Mouse (Mus musculus) liver, embryonic 15.5 days (tissue): ENCODE data around the gene Thsd4. TPM values are rescaled to one million over a fixed set of nuclear protein-coding genes. Genes with fewer than 3 reads are reported as not detected.

Experiments
- ATAC-seq: fragments of 200-750 bp; cut with Nextera tagmentation; 2 replicates; pipeline ENCODE4 v1.8.0; 2017; ENCODE audit warnings: moderate number of reproducible peaks, mild to moderate bottlenecking, moderate library complexity; ENCODE audit not compliant: insufficient read depth
- H3K27ac ChIP-seq: fragments of 300-500 bp; sonication (generic); replicated peaks from 2 replicates; pipeline ENCODE4 v1.5.1; 2015; ENCODE audit warnings: mild to moderate bottlenecking, inconsistent platforms
- H3K27me3 ChIP-seq: fragments of 300-500 bp; sonication (generic); 2 replicates; pipeline ENCODE4 v1.6.1; 2015; ENCODE audit warnings: mild to moderate bottlenecking, inconsistent platforms
- H3K36me3 ChIP-seq: fragments of 300-500 bp; sonication (generic); replicated peaks from 2 replicates; pipeline ENCODE4 v1.6.1; 2015; ENCODE audit warnings: moderate library complexity, mild to moderate bottlenecking, inconsistent platforms
- H3K4me1 ChIP-seq: fragments of 300-500 bp; sonication (generic); replicated peaks from 2 replicates; pipeline ENCODE4 v1.6.1; 2015; ENCODE audit warnings: inconsistent platforms
- H3K4me2 ChIP-seq: fragments of 300-500 bp; sonication (generic); 2 replicates; pipeline ENCODE4 v1.6.1; 2015; ENCODE audit warnings: moderate library complexity, mild to moderate bottlenecking, inconsistent platforms
- H3K4me3 ChIP-seq: fragments of 300-500 bp; sonication (generic); replicated peaks from 2 replicates; pipeline ENCODE4 v1.5.1; 2015; ENCODE audit warnings: mild to moderate bottlenecking, inconsistent platforms
- H3K9ac ChIP-seq: fragments of 300-500 bp; sonication (generic); 2 replicates; pipeline ENCODE4 v1.6.1; 2015; ENCODE audit warnings: moderate library complexity, mild to moderate bottlenecking, inconsistent platforms
- H3K9me3 ChIP-seq: fragments of 300-500 bp; sonication (generic); replicated peaks from 2 replicates; pipeline ENCODE4 v1.6.1; 2016; ENCODE audit warnings: inconsistent platforms
- WGBS: fragments of 180-500 bp; shearing (Covaris S2); methylation state at CpG from one replicate; pipeline ENCODE4 v1.1.7; 2015; ENCODE audit warnings: mixed read lengths; ENCODE audit not compliant: insufficient replicate concordance; 5-methylcytosine and 5-hydroxymethylcytosine counted together
- polyA plus RNA-seq: library from polyadenylated mRNA; unstranded; fragments of >200 nt; fragmentation: Nextera tagmentation; extraction: Ambion mirVana; gene quantifications from 2 replicates; pipeline ENCODE4 v1.2.1, GENCODE M21; 2015

Gene Thsd4
- polyA plus RNA-seq, 1 experiment from 2014 or later: 0.73 TPM

DNA sequence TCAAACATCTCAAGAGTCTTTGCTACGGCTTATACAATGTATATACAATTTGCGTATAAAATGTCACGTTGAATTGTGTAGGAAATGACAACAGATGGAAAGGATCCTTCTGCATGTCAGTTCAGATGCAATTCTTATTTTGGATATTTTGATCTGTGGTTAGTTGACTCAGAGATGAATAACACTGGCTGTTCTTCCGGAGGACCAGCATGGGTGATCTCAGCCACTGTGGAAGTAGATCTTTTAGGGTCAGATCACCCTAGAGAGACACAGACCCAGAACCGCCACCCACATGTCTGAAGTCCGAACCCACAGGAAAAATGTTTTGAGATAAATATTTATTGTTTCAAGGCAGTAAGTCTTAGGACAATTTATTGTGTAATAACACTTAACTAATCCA lies 198.4 kb downstream of the Thsd4 start:
- no peak for ATAC-seq
- 68% methylated on average over 6 of the region's 6 CpGs for WGBS
- Histone ChIP-seq H3K27me3 (no peaks in the 10 kb centered on the region), H3K9ac (no peak overlapping the region), H3K36me3 (no peaks in the 10 kb centered on the region), H3K27ac (no peak overlapping the region), H3K4me2 (no peak overlapping the region), H3K4me3 (no peak overlapping the region), H3K4me1 (no peaks in the 10 kb centered on the region), H3K9me3 (no peaks in the 10 kb centered on the region)

DNA sequence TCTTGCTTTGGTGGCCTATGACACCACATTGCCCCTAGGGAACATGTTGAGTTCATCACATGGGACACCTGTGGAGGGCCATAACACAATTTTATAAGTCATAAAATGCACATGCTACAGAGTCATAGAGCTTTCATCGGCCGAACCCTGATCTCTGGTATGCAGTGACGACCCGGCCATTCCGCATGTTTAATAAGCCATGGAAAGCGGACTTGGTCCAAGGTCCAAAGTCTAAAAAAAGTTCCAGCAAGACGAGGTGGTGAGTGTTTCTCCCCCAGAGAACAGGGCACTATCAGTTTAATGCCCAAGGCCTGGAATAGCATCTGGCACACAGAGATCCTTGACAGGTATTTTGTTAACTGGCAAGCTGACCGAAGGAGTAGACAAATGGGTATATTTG lies 204.6 kb downstream of the Thsd4 start:
- no peaks in the 10 kb centered on the region for H3K27me3 ChIP-seq
- H3K4me2 ChIP-seq: no peak overlapping the region
- H3K9ac ChIP-seq: no peak overlapping the region
- no peak for ATAC-seq
- no peaks in the 10 kb centered on the region for H3K9me3 ChIP-seq
- H3K36me3 ChIP-seq: no peaks in the 10 kb centered on the region
- no peak overlapping the region for H3K27ac ChIP-seq
- H3K4me1 ChIP-seq: 0 out of 2 replicates have a peak, but pooled peaks cover 4% of the 10 kb centered on the region
- 76% methylated on average over 8 of the region's 8 CpGs for WGBS
- H3K4me3 ChIP-seq: no peak overlapping the region

DNA sequence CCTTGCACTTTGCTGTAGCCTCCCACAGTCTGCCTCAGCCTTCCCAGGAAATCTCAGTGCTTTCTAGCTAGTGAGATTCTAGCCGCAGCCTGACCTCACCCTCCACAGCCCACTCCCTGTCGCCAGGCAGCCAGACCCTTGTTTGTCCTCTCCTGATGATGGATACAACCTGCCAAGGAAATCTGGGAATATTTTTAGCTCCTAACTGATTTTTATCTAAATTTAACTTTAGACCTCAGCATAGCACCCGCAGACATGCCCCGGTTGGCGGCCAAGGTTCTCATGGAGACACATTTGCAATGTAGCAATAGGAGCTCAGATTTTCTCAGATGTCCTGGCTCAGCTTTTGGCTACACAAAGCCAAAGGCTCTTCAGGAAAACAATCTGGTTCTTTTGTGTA lies 205.3 kb downstream of the Thsd4 start:
- no peak for ATAC-seq
- H3K9me3 ChIP-seq: no peaks in the 10 kb centered on the region
- 68% methylated on average over 5 of the region's 5 CpGs for WGBS
- H3K36me3 ChIP-seq: no peaks in the 10 kb centered on the region
- no peak overlapping the region for H3K4me2 ChIP-seq
- H3K4me1 ChIP-seq: 0 out of 2 replicates have a peak, but pooled peaks cover 4% of the 10 kb centered on the region
- no peak overlapping the region for H3K9ac ChIP-seq
- no peak overlapping the region for H3K27ac ChIP-seq
- no peaks in the 10 kb centered on the region for H3K27me3 ChIP-seq
- no peak overlapping the region for H3K4me3 ChIP-seq

DNA sequence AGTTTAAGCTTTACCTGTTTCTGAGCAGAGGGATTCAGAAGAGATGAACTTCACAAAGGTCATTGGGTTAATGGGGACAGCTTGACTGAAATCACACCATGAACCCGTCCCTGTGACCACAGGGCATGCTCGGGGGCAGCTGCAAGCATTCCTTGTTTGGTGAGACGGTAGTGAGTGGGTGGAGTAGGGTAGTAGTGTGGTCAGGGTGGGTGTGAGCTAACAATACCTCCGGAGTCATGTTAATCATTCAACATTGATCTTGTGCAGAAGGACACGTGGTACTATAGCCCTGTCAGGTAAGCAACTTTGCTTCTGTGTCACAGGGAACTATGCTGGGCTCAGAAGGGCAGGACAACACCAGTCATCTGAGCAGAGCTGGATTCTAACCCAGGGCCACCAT lies 206.3 kb downstream of the Thsd4 start:
- Histone ChIP-seq H3K4me1 (0 out of 2 replicates have a peak, but pooled peaks cover 4% of the 10 kb centered on the region), H3K36me3 (no peaks in the 10 kb centered on the region), H3K27ac (no peak overlapping the region), H3K4me3 (no peak overlapping the region), H3K9ac (no peak overlapping the region), H3K9me3 (no peaks in the 10 kb centered on the region), H3K27me3 (no peaks in the 10 kb centered on the region), H3K4me2 (no peak overlapping the region)
- peak; percentile 44 for ATAC-seq
- WGBS: 37% methylated on average over 5 of the region's 5 CpGs

DNA sequence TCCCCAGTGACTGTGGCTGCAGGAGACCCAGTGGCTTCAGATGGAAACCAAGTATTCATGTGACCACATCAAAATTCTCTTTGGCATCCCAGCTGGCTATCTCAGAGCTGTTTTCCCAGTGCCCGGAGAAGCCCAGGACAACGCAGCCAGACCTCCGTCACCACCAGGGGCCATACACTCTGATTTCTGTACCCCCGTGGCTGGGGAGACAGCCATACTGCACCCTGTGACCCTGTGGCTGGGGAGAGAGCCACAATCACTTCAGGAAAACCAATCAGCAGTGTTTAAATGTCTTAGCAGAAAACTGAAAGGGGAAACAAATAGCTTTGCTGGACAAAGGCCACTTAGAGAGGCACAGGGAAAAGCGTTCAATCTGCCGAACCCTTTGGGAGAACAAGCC lies 208.2 kb downstream of the Thsd4 start:
- H3K36me3 ChIP-seq: no peaks in the 10 kb centered on the region
- H3K9me3 ChIP-seq: no peaks in the 10 kb centered on the region
- WGBS: 60% methylated on average over 6 of the region's 6 CpGs
- no peak overlapping the region for H3K4me3 ChIP-seq
- H3K4me2 ChIP-seq: no peak overlapping the region
- no peak for ATAC-seq
- no peaks in the 10 kb centered on the region for H3K27me3 ChIP-seq
- no peak overlapping the region for H3K27ac ChIP-seq
- no peak overlapping the region for H3K9ac ChIP-seq
- 0 out of 2 replicates have a peak, but pooled peaks cover 10% of the 10 kb centered on the region for H3K4me1 ChIP-seq

DNA sequence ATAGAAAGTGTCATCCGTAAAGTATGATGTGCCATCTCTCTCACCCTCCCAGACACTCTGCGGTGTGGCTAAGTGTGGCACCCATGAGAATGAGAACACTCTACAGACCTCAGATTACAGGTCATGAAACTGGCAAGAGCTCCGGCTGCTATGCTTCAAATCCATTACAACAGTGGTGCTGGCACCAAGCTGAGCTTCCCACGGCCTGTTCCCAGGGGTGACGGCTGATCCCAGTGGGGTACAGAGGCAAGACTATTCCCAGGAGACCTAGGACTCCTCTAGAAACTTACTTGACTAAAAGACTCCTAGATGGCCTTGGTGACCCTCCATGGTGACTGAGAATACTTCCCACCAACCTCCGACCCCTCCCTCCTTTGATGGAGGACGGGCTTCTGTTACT lies 209.2 kb downstream of the Thsd4 start:
- H3K27me3 ChIP-seq: no peaks in the 10 kb centered on the region
- no peak overlapping the region for H3K4me2 ChIP-seq
- H3K4me3 ChIP-seq: no peak overlapping the region
- H3K9ac ChIP-seq: no peak overlapping the region
- no peaks in the 10 kb centered on the region for H3K9me3 ChIP-seq
- no peak overlapping the region for H3K27ac ChIP-seq
- H3K4me1 ChIP-seq: 0 out of 2 replicates have a peak, but pooled peaks cover 10% of the 10 kb centered on the region
- no peak for ATAC-seq
- WGBS: 80% methylated on average over 7 of the region's 7 CpGs
- H3K36me3 ChIP-seq: no peaks in the 10 kb centered on the region

DNA sequence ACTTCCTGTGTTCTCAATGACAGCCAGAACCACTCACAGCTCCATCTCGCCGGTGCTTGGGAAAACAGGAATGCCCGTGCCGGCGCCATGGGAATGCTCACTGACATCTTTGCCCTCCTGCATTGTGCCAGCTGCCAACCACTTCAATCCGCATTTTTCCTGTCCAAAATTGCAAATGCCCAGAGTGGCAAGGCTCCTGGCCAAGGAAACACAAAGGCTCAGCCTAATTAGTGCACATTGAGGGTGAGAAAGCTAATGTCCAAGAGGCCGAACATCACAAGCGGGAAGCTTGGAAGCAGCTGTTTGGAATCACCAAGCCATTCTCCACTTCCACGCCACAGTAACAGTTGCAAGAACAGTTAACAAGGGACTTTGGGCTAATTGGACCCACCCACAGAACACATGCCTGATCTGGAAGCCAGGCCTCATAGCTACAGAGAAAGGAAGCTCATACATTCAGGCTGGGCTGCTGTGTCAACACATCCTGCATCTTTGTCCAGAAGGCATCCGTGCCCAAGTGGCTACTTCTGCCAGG lies 210.2 kb downstream of the Thsd4 start:
- H3K9ac ChIP-seq: no peak overlapping the region
- no peak for ATAC-seq
- H3K4me2 ChIP-seq: no peak overlapping the region
- H3K27me3 ChIP-seq: no peaks in the 10 kb centered on the region
- H3K9me3 ChIP-seq: no peaks in the 10 kb centered on the region
- H3K36me3 ChIP-seq: no peaks in the 10 kb centered on the region
- no peak overlapping the region for H3K27ac ChIP-seq
- 69% methylated on average over 10 of the region's 10 CpGs for WGBS
- 0 out of 2 replicates have a peak, but pooled peaks cover 10% of the 10 kb centered on the region for H3K4me1 ChIP-seq
- H3K4me3 ChIP-seq: no peak overlapping the region

DNA sequence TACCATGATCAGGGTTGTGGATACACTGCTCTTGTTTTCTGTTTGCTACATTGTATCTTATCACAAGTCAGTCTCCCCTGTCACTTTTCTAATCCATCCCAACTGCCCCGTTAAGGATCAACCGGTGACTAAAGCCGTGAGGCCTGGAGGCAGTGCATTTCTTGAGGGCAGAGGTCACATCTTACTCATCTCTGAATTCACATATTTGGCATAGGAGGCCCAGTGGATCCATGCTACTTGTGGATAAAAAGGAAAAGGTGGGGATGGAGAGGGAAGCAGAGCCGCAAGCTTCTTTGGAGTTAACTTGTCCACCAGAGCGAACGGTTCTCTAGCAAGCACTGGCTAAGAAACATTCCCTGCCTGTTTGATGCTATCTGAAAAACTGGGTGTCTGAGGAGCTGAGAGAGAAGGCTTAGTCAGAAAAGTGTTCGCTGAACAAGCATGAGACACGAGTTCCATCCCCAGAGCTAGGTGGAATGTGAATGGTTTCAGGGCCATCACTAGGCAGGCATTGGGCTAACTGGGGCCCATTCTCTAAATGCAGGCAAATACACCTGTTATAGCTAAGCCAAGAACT lies 211.0 kb downstream of the Thsd4 start:
- Histone ChIP-seq H3K27ac (no peak overlapping the region), H3K4me3 (no peak overlapping the region), H3K9ac (no peak overlapping the region), H3K4me1 (0 out of 2 replicates have a peak, but pooled peaks cover 7% of the 10 kb centered on the region), H3K27me3 (no peaks in the 10 kb centered on the region), H3K4me2 (no peak overlapping the region), H3K9me3 (no peaks in the 10 kb centered on the region), H3K36me3 (no peaks in the 10 kb centered on the region)
- 74% methylated on average over 8 of the region's 8 CpGs for WGBS
- ATAC-seq: no peak

DNA sequence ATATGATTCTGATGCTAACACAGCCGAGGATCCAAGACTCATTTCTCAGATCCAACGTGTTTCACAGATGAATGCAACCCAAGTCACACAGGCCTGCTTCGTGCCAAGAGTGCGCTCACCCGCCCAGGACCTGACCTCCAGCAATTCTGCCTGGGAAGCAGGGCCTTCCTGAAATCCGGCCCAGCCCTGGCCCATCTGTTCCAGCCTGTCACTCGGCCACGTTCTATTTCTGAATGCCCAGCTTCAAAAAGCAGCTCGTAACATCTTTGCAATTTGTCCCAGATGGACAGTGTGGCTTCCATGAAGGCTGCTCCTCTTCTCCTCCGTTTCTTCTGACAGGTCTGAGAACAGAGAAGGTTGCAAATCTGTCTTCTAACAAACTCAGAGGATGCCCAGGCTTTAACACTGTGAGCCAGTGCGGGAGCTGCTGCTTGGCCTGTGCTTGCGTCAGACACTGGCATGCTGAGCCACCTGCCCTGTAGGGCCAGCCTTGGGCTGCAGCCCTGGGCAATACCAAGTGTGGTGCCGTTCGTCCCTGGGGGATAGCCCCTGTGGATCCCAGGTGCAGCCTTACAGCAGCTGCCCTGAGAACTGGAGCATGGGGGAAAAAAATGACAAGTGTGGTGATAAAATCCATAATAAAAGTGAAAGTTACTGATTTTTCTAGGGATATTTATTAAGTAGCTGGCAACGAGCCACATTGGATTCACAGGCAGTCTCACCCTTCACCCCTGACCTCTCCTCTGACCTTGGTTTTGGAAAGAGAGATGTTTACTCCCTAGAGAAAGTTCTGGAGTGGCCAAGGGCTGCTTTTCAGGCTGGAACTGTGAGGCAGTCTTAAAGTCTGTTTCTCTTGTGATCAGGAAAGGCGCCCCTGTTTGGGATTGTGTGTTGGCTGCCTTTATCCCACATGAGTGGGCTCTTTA lies 211.8 kb downstream of the Thsd4 start:
- H3K27ac ChIP-seq: no peak overlapping the region
- H3K27me3 ChIP-seq: no peaks in the 10 kb centered on the region
- H3K4me2 ChIP-seq: no peak overlapping the region
- H3K9ac ChIP-seq: no peak overlapping the region
- ATAC-seq: no peak
- no peak overlapping the region for H3K4me3 ChIP-seq
- H3K9me3 ChIP-seq: no peaks in the 10 kb centered on the region
- WGBS: 62% methylated on average over 16 of the region's 16 CpGs
- no peaks in the 10 kb centered on the region for H3K36me3 ChIP-seq
- H3K4me1 ChIP-seq: 0 out of 2 replicates have a peak, but pooled peaks cover 6% of the 10 kb centered on the region

DNA sequence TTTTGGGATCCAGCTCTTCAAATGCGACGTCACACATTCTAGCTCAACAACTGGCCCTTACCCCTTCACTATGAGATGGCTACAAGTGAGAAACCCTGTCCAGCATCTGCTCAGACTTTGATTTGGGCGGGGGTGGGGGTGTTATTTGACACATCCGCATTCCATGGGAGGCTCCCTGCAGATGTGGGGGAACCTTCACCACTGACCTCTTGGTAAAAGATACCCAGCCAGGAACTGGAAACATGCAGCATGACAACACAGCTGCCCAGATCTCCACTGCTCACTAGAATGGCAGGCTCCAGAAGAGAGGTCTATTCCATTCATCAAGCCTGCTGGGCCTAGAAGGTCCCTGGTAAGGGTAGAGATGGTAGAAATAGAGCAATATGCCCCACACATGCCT lies 213.7 kb downstream of the Thsd4 start:
- WGBS: 63% methylated on average over 4 of the region's 4 CpGs
- Histone ChIP-seq H3K27ac (no peak overlapping the region), H3K9ac (no peak overlapping the region), H3K27me3 (no peaks in the 10 kb centered on the region), H3K4me3 (no peak overlapping the region), H3K4me1 (0 out of 2 replicates have a peak, but pooled peaks cover 6% of the 10 kb centered on the region), H3K36me3 (no peaks in the 10 kb centered on the region), H3K4me2 (no peak overlapping the region), H3K9me3 (no peaks in the 10 kb centered on the region)
- no peak for ATAC-seq

DNA sequence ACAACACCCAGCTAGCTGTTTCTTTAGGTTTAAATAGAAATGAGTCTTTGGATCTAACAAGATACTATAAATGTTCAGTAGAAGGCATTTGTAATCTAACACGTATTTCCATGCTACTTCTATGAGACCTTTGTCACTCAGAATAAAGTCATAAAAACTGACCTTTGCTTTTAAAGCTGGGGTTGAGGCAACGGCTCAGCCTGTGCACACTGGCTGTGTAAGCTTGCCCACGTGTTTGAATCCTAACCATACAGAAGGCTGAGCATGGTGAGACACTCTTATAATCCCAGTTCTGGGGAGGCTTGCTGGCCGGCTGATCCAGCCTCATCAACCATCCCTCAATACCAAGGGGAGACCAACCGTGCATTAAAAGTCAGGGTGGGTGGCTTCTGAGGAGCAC lies 214.4 kb downstream of the Thsd4 start:
- Histone ChIP-seq H3K4me1 (0 out of 2 replicates have a peak, but pooled peaks cover 6% of the 10 kb centered on the region), H3K27me3 (no peaks in the 10 kb centered on the region), H3K9me3 (no peaks in the 10 kb centered on the region), H3K4me3 (no peak overlapping the region), H3K4me2 (no peak overlapping the region), H3K36me3 (no peaks in the 10 kb centered on the region), H3K27ac (no peak overlapping the region), H3K9ac (no peak overlapping the region)
- ATAC-seq: no peak
- 60% methylated on average over 5 of the region's 5 CpGs for WGBS
